Mouse (Mus musculus): Measurements from ENCODE around the gene Enpp7. TPM values are rescaled to one million over a fixed set of nuclear protein-coding genes. Genes with fewer than 3 reads are reported as not detected.

Gene Enpp7
- polyA plus RNA-seq, 1 experiment from 2014 or later = not detected

DNA sequence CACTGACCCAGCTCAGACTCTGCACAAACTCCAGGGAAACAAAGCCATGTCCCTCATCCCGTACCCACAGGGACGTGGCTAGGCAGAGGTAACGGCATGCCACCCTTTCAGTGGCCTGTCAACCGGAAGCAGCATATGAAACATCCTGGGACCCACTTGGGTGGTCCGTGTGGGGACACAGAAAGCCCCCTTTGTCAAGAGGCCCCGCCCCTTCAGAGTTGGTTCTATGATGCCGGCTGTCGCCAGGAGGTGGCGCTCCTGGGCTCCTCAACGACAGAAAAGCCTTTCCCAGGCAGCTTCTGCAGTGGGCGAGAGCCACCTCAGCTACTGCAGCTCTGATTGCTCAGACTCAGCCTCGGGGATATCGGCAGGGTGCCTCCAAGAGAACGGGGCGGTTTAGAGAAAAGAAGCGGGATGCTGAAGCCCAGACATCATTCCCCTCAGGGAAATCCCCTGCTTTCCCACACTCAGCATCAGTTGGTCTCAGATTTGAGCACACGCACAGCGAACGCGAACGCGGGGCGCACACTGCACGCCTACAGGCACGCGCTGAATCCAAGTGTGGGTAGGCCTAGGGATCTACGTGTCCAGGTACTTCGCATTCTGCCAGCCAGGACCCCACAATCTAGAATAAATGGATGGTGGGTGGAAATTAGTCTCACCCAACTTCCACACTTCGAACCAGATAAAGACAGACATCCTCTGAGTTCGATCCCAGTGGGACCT is 10.7 kb downstream of the Enpp7 start:
- Histone ChIP-seq H3K9me3 (no peaks in the 10 kb centered on the region), H3K4me2 (replicated peaks) (peak overlapping the region; percentile 50), H3K27ac (replicated peaks) (peak overlapping the region; percentile 39; the same call in 1 of the 2 replicates), H3K9ac (replicated peaks) (peak overlapping the region; percentile 22; the same call in 1 of the 2 replicates), H3K4me3 (peak overlapping the region; percentile 34), H3K27me3 (peaks cover 3% of the 10 kb centered on the region; the same call in 1 of the 2 replicates), H3K4me1 (peaks cover 20% of the 10 kb centered on the region), H3K36me3 (no peaks in the 10 kb centered on the region)
- peak; percentile 85 for ATAC-seq (replicated peaks)
- 4% methylated on average over 30 of the region's 30 CpGs for WGBS

GRCm38 (mm10) chr11:118999361-118999804 is 11.4 kb downstream of the Enpp7 start:
- Histone ChIP-seq H3K27me3 (peaks cover 3% of the 10 kb centered on the region; the same call in 1 of the 2 replicates), H3K9ac (replicated peaks) (peak overlapping the region; percentile 22), H3K9me3 (no peaks in the 10 kb centered on the region), H3K36me3 (no peaks in the 10 kb centered on the region), H3K4me3 (peak overlapping the region; percentile 34), H3K27ac (replicated peaks) (peak overlapping the region; percentile 39; the same call in 1 of the 2 replicates), H3K4me1 (peaks cover 20% of the 10 kb centered on the region), H3K4me2 (replicated peaks) (peak overlapping the region; percentile 50)
- 2% methylated on average over 26 of the region's 26 CpGs for WGBS
- ATAC-seq (replicated peaks) = peak; percentile 31; the same call in 1 of the 2 replicates

- H3K9ac ChIP-seq (replicated peaks) = no peak overlapping the region
- ATAC-seq (replicated peaks) = no peak
- H3K4me3 ChIP-seq = no peak overlapping the region
- no peak overlapping the region for H3K27ac ChIP-seq (replicated peaks)
- 71% methylated on average over 2 of the region's 2 CpGs for WGBS
- peaks cover 18% of the 10 kb centered on the region for H3K4me1 ChIP-seq
- peaks cover 3% of the 10 kb centered on the region; the same call in 1 of the 2 replicates for H3K27me3 ChIP-seq
- H3K36me3 ChIP-seq = no peaks in the 10 kb centered on the region
- H3K4me2 ChIP-seq (replicated peaks) = no peak overlapping the region
- no peaks in the 10 kb centered on the region for H3K9me3 ChIP-seq
Measured at GRCm38 (mm10) chr11:119000877-119001276, 12.9 kb downstream of the Enpp7 start.

DNA sequence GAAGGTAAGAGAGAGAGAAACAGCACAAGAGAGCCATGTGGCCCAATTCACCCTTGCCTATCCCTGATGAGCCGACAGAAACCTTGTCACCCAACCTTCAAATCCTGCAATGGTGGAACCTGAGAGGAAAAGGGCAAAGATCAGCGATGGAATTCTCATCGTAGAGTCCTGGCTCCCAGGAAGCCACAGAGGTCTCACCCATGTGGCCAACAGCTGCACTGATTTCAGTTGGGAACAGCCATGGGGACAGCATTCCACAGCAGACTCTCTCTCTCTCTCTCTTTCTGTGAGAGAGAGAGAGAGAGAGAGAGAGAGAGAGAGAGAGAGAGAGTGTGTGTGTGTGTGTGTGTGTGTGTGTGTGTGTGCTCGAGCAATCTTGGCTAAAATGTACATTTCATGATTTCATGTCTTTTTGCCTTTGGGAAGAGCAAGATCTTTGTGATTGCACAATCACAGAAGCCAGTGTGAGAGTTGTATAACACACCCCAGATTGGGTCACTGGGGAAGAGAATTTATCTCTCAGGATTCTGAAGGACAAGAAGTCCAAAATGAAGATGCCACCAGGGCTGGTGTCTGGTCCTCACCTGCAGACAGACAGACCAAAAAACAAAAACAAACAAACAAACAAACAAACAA is 13.6 kb downstream of the Enpp7 start:
- H3K4me2 ChIP-seq (replicated peaks) = no peak overlapping the region
- no peak for ATAC-seq (replicated peaks)
- H3K27ac ChIP-seq (replicated peaks) = no peak overlapping the region
- no peaks in the 10 kb centered on the region for H3K9me3 ChIP-seq
- no peak overlapping the region for H3K4me3 ChIP-seq
- H3K27me3 ChIP-seq = peaks cover 3% of the 10 kb centered on the region; the same call in 1 of the 2 replicates
- 78% methylated on average over 4 of the region's 4 CpGs for WGBS
- no peaks in the 10 kb centered on the region for H3K36me3 ChIP-seq
- H3K4me1 ChIP-seq = peaks cover 18% of the 10 kb centered on the region
- H3K9ac ChIP-seq (replicated peaks) = no peak overlapping the region

DNA sequence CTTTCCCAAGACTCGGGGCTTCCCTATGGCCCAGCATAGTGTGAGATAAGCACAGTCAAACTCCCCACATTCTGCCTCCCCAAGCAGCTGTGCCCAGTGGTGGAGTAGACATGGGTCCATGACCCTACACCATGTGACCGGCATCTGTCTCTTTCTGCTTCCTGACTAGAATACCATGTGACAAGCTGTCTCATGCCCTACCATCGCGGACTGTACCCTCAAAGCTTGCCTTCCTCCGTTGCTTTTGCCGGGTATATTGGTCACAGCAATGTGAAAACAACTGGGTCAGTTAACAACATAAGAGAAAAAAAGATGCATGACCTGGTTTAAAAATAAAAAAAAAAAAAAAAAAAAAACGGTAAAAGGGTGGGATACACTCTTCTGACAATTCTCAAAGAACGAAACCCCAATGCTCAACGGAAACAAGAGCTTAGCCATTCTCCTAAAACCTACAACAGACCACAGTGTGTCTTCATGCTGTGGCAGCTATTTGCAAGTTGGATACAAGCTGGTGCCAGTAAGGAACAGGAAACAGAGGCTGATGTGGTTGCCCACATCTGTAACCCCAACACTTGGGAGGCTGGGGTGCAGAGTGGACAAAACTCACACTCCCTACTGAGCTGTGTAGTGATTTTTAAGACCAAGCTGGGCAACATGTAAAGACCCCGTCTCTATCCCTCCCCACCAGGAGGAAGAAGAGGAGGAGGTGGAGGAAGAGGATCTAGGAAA is 17.7 kb downstream of the Enpp7 start:
- H3K4me3 ChIP-seq = no peak overlapping the region
- 89% methylated on average over 10 of the region's 10 CpGs for WGBS
- no peak for ATAC-seq (replicated peaks)

GRCm38 (mm10) chr11:119006462-119006861 is 18.5 kb downstream of the Enpp7 start:
- ATAC-seq (replicated peaks) = no peak
- H3K27me3 ChIP-seq = peaks cover 3% of the 10 kb centered on the region; the same call in 1 of the 2 replicates
- no peaks in the 10 kb centered on the region for H3K9me3 ChIP-seq
- H3K4me3 ChIP-seq = no peak overlapping the region
- H3K9ac ChIP-seq (replicated peaks) = no peak overlapping the region
- H3K4me2 ChIP-seq (replicated peaks) = no peak overlapping the region
- WGBS = 71% methylated on average over 3 of the region's 3 CpGs
- H3K27ac ChIP-seq (replicated peaks) = no peak overlapping the region
- H3K36me3 ChIP-seq = no peaks in the 10 kb centered on the region
- H3K4me1 ChIP-seq = no peaks in the 10 kb centered on the region

More for the DNA sequence above, 17.7 kb downstream of the Enpp7 start:
- Histone ChIP-seq H3K4me1 (no peaks in the 10 kb centered on the region), H3K36me3 (no peaks in the 10 kb centered on the region), H3K9ac (replicated peaks) (no peak overlapping the region), H3K9me3 (no peaks in the 10 kb centered on the region), H3K4me2 (replicated peaks) (no peak overlapping the region), H3K27ac (replicated peaks) (no peak overlapping the region), H3K27me3 (peaks cover 3% of the 10 kb centered on the region; the same call in 1 of the 2 replicates)

DNA sequence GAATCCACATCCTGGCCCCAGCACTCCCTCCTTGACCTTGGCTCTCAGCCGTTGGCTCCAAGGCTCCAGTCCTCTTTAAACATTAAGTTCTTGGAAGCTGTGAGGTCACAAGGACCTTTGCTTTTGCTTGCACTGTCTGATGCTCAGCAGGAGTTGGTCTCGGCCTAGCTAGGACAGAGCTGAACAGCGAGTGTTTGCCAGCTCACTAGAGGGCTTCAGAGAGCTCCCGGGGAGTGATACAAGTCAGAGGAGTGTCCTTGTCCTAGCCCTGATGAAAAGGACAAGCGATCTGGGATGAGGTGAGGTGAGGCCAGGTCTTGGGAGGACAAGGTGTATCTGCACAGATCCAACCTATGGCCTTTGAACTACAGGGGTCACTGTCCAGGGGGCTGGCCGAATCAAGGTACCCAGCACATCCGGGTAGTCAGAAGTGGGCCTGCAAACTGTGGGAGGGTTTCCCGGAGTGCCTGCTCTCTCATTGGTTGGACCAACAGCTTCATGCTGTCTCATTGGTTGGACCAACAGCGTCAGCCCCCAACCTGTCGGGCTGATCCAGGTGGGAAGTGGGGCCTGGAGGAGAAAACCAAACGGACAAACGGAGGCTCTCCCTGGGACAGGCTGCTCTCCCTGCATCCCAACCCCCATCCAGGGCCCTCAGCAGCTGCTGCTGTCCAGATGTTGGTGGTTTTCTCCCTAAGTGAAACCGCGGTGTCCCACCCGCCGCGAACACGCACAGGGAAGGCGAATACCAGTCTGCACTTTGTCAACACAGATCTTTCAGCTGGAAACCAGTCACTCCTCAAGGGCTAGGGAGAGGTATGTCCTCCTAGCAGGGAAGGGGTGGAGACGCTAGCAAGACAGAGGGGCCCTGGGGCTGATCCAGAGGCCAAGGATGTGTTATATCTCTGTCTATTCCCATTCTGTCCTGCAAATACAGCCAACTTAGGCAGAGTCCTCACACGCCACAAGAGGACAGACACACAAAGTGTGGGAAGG is 19.8 kb downstream of the Enpp7 start:
- Histone ChIP-seq H3K4me1 (no peaks in the 10 kb centered on the region), H3K4me3 (peak overlapping the region; percentile 20), H3K9ac (replicated peaks) (no peak overlapping the region), H3K27me3 (peaks cover 3% of the 10 kb centered on the region; the same call in 1 of the 2 replicates), H3K36me3 (no peaks in the 10 kb centered on the region), H3K4me2 (replicated peaks) (peak overlapping the region; percentile 27), H3K9me3 (no peaks in the 10 kb centered on the region), H3K27ac (replicated peaks) (no peak overlapping the region)
- ATAC-seq (replicated peaks) = no peak
- WGBS = 21% methylated on average over 21 of the region's 21 CpGs

- H3K27me3 ChIP-seq = no peaks in the 10 kb centered on the region
- no peak for ATAC-seq (replicated peaks)
- no peaks in the 10 kb centered on the region for H3K9me3 ChIP-seq
- H3K27ac ChIP-seq (replicated peaks) = no peak overlapping the region
- no peak overlapping the region for H3K4me3 ChIP-seq
- H3K4me2 ChIP-seq (replicated peaks) = no peak overlapping the region
- no peak overlapping the region for H3K9ac ChIP-seq (replicated peaks)
- H3K36me3 ChIP-seq = no peaks in the 10 kb centered on the region
- 88% methylated on average over 7 of the region's 7 CpGs for WGBS
- H3K4me1 ChIP-seq = no peaks in the 10 kb centered on the region
Measured at GRCm38 (mm10) chr11:119014455-119014854, 26.5 kb downstream of the Enpp7 start.

DNA sequence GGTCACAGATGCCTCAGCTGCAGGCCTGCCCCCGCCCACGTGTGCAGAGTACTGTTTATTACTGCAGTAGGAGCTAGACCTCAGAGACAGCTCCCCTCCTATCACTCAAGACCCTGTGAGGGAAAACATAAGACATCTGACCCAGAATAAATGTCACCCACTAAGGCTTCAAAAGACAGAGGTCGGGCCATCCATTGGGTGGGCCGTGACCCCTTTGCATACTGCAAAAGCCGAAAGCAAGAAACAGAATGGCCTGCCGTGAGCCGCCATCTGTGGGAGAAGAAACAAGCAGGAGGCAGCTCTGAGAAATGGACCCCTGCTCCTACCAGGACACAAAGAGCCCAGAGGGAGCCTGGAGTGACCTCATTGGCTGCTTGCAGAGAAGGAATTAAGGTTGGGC is 29.5 kb downstream of the Enpp7 start:
- H3K9me3 ChIP-seq = no peaks in the 10 kb centered on the region
- no peak for ATAC-seq (replicated peaks)
- H3K4me1 ChIP-seq = peaks cover 14% of the 10 kb centered on the region
- H3K27me3 ChIP-seq = peaks cover 10% of the 10 kb centered on the region; the same call in 1 of the 2 replicates
- no peak overlapping the region for H3K4me3 ChIP-seq
- H3K4me2 ChIP-seq (replicated peaks) = no peak overlapping the region
- H3K36me3 ChIP-seq = no peaks in the 10 kb centered on the region
- H3K27ac ChIP-seq (replicated peaks) = no peak overlapping the region
- H3K9ac ChIP-seq (replicated peaks) = no peak overlapping the region
- WGBS = 51% methylated on average over 7 of the region's 7 CpGs

DNA sequence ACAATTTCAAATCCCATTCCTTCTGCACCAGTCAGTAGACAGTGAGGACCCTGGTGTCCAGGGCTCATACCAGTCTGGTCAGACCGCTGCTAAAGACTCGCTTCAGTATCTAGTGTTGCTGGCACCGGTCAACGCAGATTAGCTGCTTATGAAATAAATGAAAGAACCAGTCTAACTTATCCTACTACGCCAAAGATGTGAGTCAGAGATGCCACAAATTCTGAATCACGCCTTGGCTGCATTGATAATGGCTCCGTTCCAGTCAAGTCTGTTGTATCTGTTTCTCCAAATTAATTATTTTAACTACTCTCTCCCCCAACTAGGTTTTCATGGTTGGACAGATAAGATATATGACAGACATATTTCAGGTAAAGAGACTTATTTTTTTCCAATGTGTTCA is 33.2 kb downstream of the Enpp7 start:
- Histone ChIP-seq H3K4me2 (replicated peaks) (no peak overlapping the region), H3K4me3 (no peak overlapping the region), H3K4me1 (peaks cover 40% of the 10 kb centered on the region), H3K9me3 (no peaks in the 10 kb centered on the region), H3K9ac (replicated peaks) (no peak overlapping the region), H3K27ac (replicated peaks) (no peak overlapping the region), H3K36me3 (no peaks in the 10 kb centered on the region), H3K27me3 (peaks cover 10% of the 10 kb centered on the region; the same call in 1 of the 2 replicates)
- whole genome bisulfite sequencing = 80% methylated on average over 7 of the region's 7 CpGs
- no peak for ATAC-seq (replicated peaks)
